Mouse (Mus musculus) mouse embryonic stem cell (cell line): Measurements from ENCODE around the gene Tmem206.

Source experiments
- in situ Hi-C, 2 experiments: fragments of 300-500 bp; cut with MboI; formaldehyde crosslinking; loops; 1 replicate in 1 of 2; 3 replicates in 1 of 2; pipeline ENCODE4 v1.14.3; 2019 to 2020; ENCODE audit warnings: low sequenced_read_pairs in 2 of 2, low pct_unique_long_range_greater_than_20kb in 1 of 2, mixed read lengths in 1 of 2; ENCODE audit not compliant: unreplicated experiment in 1 of 2

Gene Tmem206

GRCm38 (mm10) chr1:191334500-191334899 is 8.8 kb downstream of the Tmem206 start:
- in situ Hi-C loops = loop anchor here in 1 of 2 experiments (25.0 kb wide), 1 partner anchor 478 kb away; the partner anchor contains the start of gene Nek2

- in situ Hi-C loops = loop anchor here in 1 of 2 experiments (25.0 kb wide), 1 partner anchor 472 kb away; the partner anchor contains the start of gene Nek2
Observed at GRCm38 (mm10) chr1:191339876-191340275, 14.2 kb downstream of the Tmem206 start.

DNA sequence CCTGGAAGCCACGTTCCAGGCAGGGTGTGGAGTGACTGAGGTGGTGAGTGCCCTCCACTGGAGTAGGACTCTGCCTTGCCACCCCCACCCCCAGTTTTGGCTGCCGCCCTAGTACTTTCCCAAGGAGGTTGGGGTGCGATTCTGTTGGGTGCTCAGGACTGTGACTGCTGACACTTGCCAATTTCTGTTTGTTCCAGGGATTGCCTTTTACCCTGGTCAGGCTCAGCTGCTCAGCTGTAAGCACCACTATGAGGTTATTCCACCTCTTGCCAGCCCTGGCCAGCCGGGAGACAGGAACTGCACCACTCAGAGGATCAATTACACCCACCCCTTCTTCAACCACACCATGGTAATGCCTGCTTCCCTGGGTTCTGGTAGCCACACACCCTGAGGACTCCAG is 14.8 kb downstream of the Tmem206 start:
- in situ Hi-C loops = loop anchor here in 1 of 2 experiments (25.0 kb wide), 1 partner anchor 472 kb away; the partner anchor contains the start of gene Nek2

DNA sequence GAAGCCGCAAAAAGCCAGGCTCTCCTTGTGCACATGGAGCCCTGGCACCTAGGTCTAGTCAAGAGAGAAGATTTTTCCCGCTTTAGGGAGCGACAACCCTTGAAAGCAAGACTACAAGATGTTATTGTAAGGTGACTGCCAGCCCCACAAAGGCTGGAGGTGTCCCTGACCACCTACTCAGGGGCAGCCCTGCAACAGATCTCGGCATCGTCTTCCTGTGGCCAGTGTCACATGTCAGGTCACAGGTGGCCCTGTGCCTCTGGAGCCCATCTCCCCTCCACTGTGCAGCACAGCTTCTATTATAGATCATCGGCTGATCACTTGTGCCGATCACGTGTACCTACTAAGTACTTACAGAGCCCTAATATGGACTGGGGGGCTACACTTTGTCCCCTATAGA is 21.9 kb downstream of the Tmem206 start:
- in situ Hi-C loops = loop anchor here in 1 of 2 experiments (25.0 kb wide), 1 partner anchor 465 kb away; the partner anchor contains the start of gene Nek2

DNA sequence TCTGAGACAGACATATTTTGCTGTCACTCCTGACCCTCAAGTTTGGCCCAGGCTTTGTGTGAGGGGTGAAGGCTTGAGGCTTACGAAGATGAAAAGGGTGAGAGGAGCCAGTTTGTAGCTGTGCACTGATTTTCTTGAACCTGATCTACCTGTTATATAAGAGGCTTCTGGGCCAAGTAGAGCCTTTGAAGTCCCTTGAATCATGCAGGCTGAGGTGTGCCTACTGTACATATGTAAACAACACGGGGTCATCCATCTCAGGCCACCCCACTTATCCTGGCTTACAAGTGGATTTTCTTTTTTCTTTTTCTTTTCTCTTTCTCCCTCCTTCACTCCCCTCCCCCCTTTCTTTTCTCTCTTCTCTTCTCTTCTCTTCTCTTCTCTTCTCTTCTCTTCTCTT is 22.9 kb downstream of the Tmem206 start:
- in situ Hi-C loops = loop anchor here in 1 of 2 experiments (25.0 kb wide), 1 partner anchor 464 kb away; the partner anchor contains the start of gene Nek2

- in situ Hi-C loops = loop anchor here in 1 of 2 experiments (25.0 kb wide), 1 partner anchor 463 kb away; the partner anchor contains the start of gene Nek2
Observed at GRCm38 (mm10) chr1:191348996-191349395, 23.3 kb downstream of the Tmem206 start.

DNA sequence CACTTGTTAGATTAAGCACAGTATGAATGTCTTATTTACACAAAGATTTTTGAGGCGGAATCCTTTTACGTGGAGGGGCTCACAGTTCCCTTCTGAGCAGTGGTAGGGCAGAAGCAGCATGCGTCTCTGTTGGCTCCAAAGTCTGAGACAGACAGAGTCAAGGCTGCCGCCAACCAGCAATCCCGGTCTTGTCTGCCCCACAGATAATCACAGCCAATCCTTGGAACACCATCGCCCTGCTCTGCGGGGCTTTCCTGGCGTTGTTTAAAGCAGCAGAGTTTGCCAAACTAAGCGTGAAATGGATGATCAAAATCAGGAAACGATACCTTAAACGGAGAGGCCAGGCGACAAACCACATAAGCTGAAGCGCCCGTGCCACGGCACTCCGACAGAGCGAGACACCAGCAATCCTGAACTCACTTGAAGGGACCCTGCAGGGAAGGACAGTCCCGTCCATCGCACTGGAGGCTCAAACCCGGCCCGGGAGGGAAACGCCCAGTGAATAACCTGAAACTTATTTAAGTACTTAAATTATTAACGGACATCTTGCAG is 23.9 kb downstream of the Tmem206 start:
- in situ Hi-C loops = loop anchor here (25.0 kb wide), 1 partner anchor 463 kb away; the partner anchor contains the start of gene Nek2 (in 2 of the 2)

DNA sequence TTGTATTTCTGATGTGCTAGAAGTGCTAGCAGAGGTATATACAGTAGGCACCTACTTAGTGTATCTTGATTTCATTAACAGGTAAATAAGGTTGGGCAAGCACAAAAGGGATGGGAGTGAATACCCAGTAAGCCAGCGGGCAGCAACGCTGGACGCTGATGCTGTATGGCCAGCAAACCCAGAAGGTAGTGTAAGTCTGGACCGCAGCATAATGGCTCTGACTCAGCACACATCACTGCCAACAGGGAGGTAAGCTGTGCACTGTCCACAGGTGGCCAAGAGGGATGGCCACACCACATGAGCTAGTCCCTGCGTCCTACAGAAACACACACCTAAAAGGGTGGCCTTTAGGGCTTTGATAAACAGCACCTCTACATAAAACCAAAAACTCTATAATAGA is 24.6 kb downstream of the Tmem206 start:
- in situ Hi-C loops = loop anchor here in 1 of 2 experiments (25.0 kb wide), 1 partner anchor 462 kb away; the partner anchor contains the start of gene Nek2

GRCm38 (mm10) chr1:191352786-191353488 is 27.2 kb downstream of the Tmem206 start:
- in situ Hi-C loops = loop anchor here in 1 of 2 experiments (25.0 kb wide), 1 partner anchor 459 kb away; the partner anchor contains the start of gene Nek2

- in situ Hi-C loops = loop anchor here in 1 of 2 experiments (25.0 kb wide), 1 partner anchor 458 kb away; the partner anchor contains the start of gene Nek2
Observed at GRCm38 (mm10) chr1:191353836-191354235, 28.1 kb downstream of the Tmem206 start.

GRCm38 (mm10) chr1:191356936-191357335 is 31.2 kb downstream of the Tmem206 start:
- in situ Hi-C loops = loop anchor here in 1 of 2 experiments (25.0 kb wide), 1 partner anchor 455 kb away; the partner anchor contains the start of gene Nek2

GRCm38 (mm10) chr1:191359478-191359877 is 33.8 kb downstream of the Tmem206 start:
- in situ Hi-C loops = loop anchor here in 1 of 2 experiments (25.0 kb wide), 1 partner anchor 453 kb away; the partner anchor contains the start of gene Nek2

DNA sequence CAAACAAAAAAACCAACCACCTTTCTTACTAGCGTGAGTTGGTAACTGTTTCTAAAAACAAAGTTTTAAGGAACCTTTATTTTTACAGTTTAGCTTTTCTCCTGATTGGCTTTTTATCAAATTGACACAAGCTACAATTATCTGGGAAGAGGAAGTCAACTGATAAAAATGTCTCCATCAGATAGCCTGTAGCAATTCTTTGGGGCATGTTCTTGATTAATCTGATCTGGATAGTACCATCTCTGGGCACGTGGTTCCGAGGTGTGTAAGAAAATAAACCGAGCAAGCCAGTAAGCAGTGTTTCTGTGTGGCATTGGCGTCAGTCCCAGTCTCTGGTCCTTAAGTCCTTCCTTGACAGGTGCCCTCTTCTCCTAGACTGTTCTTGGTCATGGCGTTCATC is 36.7 kb downstream of the Tmem206 start:
- in situ Hi-C loops = loop anchor here in 1 of 2 experiments (10.0 to 25.0 kb wide), 2 partner anchors 182 to 450 kb away; partner anchors contain the start of gene Nek2

- in situ Hi-C loops = loop anchor here in 1 of 2 experiments (10.0 to 25.0 kb wide), 2 partner anchors 180 to 448 kb away; partner anchors contain the start of gene Nek2
Observed at GRCm38 (mm10) chr1:191364477-191364876, 38.8 kb downstream of the Tmem206 start.

DNA sequence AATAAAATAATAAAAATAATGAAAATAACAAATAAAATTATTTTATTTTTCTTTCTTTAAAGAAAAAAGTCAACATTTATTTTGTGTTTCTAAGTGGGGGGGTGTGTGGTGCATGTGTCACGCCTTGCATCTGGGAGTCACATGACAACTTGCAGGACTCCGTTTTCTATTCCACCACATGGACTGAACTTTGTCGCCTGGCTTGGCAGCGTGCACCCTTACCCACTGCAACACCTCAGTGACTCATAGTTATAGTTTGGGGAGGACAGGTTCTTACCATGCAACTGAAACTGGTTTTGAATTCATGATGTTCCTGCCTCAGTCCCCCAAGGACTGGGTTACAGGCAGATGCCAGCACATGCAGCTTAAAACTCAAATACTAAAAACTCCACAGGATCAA is 42.5 kb downstream of the Tmem206 start:
- in situ Hi-C loops = loop anchor here in 1 of 2 experiments (10.0 to 25.0 kb wide), 2 partner anchors 177 to 444 kb away; partner anchors contain the start of gene Nek2

DNA sequence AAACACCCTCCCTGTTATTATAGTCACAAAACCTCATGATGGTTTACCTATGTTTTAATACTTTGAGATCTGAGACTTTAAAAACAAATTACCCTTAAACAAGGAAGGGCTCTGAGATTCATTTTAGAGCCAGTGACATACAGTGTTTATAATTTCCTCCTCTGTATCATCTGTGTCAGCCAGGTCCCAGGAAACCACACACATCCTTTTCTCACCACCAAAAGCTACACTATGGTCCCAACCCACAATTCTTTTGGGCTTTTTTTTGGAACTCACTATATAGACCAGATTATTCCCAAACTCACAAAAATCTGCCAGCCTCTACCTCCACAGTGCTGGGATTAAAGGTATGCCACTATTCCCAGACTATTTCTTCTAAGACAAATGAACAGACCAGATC is 43.4 kb downstream of the Tmem206 start:
- in situ Hi-C loops = loop anchor here in 1 of 2 experiments (10.0 to 25.0 kb wide), 2 partner anchors 176 to 443 kb away; partner anchors contain the start of gene Nek2

GRCm38 (mm10) chr1:191374993-191375643 is 49.4 kb downstream of the Tmem206 start:
- in situ Hi-C loops = loop anchor here in 1 of 2 experiments (25.0 kb wide), 1 partner anchor 437 kb away; the partner anchor contains the start of gene Nek2

- in situ Hi-C loops = no loop called here
Observed at GRCm38 (mm10) chr1:191375644-191375998, 49.9 kb downstream of the Tmem206 start.
